Mouse (Mus musculus): ENCODE results near the gene Cfd.
A peak's percentile ranks its signal among the peaks of the same experiment; 100 is the strongest.
"Not testable (repeated sequence)": the region's sequence is repeated elsewhere in the genome, so short reads cannot be mapped to it uniquely, and the experiment has no call there.

Gene Cfd

DNA sequence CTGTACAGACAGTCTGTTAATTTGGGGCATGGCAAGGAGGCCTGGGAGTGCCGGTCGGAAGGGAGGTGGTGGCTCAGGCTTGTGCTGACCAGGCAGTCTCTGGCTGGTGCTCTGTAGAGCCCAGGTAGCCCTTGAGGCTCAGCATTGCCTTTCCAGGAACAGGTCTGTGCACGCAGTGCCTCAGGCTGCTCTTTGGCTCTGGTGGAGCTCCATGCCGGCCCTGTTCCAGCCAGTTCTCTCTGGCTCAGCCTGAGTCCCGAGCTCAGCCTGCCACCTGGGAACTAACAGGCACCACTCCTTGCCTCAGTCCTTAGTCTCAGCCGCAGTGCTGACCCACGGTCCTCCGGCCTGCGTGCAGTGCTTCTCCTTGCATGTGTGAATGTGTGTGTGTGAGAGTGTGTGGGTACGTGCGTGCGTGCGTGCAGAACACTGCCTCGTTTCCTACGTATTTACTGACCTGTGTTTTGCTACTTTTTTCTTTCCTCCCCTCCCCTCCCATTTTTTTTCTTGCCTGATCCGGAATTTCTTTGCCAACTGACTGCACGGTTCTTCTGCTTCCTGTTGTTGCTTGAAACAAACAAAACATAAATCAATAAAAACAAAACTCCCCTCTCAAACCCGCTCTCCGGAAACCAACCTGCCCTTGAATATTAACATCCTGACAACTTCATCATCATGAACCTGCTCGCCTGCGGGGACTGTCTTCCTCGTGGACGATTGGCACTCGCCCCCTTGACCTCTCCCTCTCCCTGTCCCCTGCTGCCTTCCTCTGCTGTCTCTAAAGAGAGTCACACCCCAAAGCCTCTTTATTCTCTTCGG is 29.2 kb upstream of the Cfd start:
- peak; percentile 85 for DNase-seq

- DNase-seq = no peak
These were observed 28.4 kb upstream of the Cfd start for GRCm38 (mm10) chr10:79862049-79862788.

- no peak for DNase-seq
These were observed 27.7 kb upstream of the Cfd start for GRCm38 (mm10) chr10:79862925-79863324.

GRCm38 (mm10) chr10:79864351-79865188 is 26.1 kb upstream of the Cfd start:
- no peak for DNase-seq

DNA sequence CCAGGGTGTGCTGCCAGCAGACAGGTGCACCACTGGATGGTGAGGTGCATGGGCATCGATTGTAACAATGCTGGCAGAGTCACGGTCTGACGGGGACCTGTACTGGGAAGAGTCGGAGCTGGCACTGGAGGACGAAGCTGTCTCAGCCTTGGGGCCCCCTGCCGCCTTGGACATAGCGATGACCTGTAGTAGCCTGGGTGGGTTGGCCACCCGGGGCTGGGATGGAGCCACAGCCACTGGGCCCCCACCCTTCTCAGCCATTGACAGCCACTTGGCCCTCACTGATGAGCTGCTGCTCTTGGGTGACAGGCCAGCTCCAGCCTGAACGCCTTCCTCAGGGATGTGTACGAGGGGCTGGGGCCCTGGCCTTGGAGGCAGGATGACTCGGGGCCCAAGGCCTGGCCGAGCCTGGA is 25.5 kb upstream of the Cfd start:
- DNase-seq = no peak

- peak; percentile 85 for DNase-seq
These were observed 24.8 kb upstream of the Cfd start for GRCm38 (mm10) chr10:79865801-79866295.

DNA sequence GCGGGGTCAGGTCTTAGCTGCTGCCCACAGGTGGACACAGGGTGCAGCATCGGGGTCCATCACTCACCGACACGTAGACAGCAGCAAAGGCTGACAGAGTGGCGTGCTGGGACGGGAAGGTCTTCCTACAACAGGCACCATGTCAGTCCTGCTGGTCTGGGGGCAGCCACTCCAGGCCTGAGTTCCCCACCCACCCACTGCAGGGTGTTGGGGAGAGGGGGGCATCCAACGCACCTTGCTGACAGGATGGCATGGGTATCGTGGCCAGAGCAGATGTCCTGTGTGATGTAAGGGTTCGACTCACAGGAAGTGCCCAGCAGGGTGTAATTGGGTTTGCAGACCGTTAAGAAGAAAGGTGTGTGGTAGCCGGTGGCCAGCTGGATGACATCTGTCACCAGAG is 24.1 kb upstream of the Cfd start:
- no peak for DNase-seq

GRCm38 (mm10) chr10:79871845-79872244 is 18.8 kb upstream of the Cfd start:
- DNase-seq = no peak

- DNase-seq = no peak
These were observed 17.8 kb upstream of the Cfd start for GRCm38 (mm10) chr10:79872862-79873261.

DNA sequence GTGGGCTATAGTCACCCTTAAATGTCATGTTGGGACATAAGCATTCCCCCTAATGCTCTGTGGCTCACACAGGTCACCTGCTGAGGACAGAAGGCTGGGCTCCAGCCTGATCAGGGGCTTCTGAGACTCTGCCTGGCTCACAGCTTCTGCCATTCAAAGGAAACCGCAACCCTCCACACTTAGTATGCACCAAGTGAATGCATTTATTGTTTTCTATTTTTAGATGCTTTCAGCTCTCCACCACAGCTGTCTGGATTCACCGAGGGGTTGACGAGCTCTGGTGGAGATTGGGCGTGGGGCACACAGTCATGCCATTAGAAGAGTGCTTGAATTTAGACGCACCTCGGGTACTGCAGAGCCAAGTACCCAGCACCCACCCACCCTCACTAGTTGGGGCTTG is 17.3 kb upstream of the Cfd start:
- no peak for DNase-seq

DNA sequence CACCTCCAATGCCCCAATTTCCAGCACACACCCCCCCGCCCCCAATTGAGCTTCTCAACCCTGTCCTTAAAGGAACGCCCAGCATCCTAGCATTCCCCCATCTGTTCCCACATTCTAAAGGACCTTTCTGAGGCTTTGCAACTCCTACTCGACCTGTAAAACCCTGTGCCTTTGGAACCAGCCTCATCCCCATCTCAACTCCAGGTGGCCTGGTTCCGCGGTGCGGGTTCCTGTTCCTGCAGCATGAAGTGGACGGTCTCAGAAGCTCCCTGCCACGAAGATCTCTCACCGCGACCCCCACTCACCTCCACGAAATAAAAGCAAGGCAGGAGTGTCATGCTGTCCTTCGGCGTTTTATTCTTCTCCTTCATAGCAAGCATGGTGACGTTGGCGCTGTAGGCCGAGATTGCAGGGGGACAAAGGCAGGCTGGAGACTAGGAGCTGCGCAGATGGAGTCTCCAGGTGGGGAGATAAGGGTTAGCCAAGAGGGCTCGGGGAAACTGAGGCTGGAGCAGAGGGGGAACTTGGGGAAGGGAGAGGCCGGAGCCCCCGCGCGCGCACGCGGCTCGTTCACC is 16.9 kb upstream of the Cfd start:
- DNase-seq = no peak

DNA sequence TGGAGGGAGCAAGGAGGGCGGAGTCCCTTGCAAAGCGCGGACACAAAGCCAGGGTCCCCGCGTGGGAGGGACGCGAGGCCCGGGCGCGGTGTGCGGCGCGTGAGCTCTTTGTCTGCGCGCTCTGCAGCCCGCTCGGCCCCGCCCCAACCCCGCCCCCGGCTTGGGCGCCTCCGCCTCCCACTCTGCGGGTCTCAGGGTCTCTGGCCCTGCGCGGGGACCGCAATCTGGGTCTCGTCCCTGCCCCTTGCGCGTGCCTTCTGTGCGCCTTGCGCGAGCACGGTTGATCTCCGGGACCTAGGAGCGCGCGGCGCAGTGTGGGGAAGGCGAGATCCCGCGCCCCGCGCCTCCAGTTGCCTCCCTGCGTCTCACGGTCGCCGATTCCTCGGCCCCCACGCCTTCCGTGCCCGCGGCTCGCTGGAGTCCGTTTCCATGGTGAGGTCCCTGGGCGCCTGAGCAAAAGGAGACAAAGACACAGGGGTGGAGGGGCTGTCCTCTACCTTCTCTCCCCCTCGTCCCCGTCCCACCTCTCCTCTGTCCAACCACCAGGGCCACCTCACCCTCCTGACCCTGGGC is 16.3 kb upstream of the Cfd start, which contains the start of the genes Prtn3 and Plppr3:
Prtn3 (plus strand) TSS at position 187 of the 573 bp plus-strand sequence.
Plppr3 (minus strand) TSS at position 345 of the 573 bp plus-strand sequence.
- no peak for DNase-seq

GRCm38 (mm10) chr10:79877174-79877573 is 13.5 kb upstream of the Cfd start:
- DNase-seq = no peak

DNA sequence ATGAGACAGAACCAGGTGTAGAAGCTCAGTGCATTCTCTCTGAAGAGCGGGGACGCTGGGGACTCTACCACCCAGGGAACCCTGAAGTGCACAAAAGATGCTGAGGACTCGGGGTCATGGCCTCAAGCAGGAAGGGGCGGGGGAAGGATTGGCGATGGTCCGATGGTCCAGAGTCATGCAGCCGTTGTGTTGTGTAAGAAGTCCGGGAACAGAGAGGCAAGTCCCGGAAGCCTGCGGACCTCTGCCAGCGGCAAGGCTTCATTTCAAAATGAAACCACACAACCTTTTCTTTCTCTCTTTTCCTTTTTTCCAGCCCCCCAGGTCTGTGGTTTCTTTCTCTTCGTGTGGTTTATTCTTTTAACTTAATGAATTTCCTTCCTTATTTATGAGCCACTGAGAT is 12.9 kb upstream of the Cfd start:
- DNase-seq = peak; percentile 65

DNA sequence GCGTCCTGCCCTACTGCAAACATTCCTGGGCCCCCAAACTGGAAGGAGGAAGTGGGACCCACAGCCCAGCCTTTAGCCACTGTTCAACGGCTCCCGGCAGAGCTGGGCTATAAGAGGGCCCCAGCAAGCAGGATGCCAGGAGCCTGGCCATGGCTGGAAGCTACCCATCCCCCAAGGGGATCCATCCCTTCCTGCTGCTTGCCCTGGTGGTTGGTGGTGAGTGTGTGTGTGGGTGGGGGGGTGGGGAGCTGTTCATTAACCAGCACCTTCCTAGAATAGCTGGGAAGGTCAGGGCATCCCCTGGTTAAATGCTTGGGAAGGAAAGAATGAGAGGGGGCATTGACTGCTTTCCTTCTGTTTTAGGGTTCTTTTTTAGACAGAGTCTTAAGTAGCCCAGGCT is 11.1 kb upstream of the Cfd start:
- DNase-seq = no peak

- no peak for DNase-seq
These were observed 9.9 kb upstream of the Cfd start for GRCm38 (mm10) chr10:79880721-79881120.

- DNase-seq = no peak
These were observed 8.7 kb upstream of the Cfd start for GRCm38 (mm10) chr10:79881981-79882380.

- DNase-seq = peak; percentile 83
These were observed 7.2 kb upstream of the Cfd start for GRCm38 (mm10) chr10:79883297-79884084.

DNA sequence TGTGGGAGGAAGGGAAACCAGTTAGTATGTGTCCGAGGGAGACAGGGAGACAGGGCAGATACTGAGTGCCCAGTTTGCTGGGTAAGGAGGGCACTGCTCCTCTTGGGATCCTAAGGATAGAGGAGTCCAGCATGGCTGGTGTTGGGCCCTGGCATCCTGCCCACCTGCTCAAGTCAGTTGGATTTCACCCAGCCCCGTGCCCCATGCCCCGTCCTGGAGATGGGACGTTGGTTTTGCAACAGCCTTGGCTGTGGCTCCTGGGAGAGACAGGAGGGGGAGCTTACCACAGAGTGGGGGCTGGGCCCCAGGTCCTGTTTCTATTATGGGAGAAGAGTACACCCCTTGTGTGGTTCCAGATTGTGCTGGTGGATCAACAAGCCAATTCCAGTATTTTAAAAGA is 6.2 kb upstream of the Cfd start:
- DNase-seq = peak; percentile 88

- DNase-seq = not testable (repeated sequence)
These were observed 5.7 kb upstream of the Cfd start for GRCm38 (mm10) chr10:79884938-79885337.

DNA sequence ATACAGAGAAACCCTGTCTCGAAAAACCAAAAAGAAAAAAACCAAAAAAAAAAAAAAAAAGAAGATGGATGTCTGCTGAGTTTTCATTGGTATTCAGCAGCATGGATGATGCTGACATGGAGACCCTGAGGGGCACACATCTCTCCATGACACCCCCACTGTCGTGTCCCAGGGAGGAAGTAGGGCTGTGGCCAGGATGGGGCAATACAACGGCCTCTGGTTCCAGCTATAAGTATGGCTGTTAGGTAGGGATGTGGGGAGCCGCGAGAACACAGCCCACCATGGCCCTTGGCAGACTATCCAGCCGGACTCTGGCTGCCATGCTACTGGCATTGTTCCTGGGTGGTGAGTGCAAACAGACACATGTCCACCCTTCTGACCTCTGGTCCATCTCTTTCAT is 4.6 kb upstream of the Cfd start, which contains the start of gene Elane:
Elane (plus strand) TSS at position 194 of the 400 bp plus-strand sequence.
- no peak for DNase-seq
